Mouse (Mus musculus) induced T-regulatory cell, adult 2 months (primary cell): ENCODE data around the gene Il27ra.

ENCODE experiments used
- DNase-seq: peaks from one replicate; pipeline ENCODE4 v3.0.0-alpha.2; 2012; ENCODE audit warnings: low read depth

The Il27ra gene

GRCm38 (mm10) chr8:84065457-84066072 is 23.2 kb upstream of the Il27ra start:
- DNase-seq: peak; percentile 63

GRCm38 (mm10) chr8:84065037-84065436 is 22.6 kb upstream of the Il27ra start, which contains the start of gene Gm10643:
Gm10643 (minus strand) TSS chr8:84065137.
- no peak for DNase-seq

- peak; percentile 90 for DNase-seq
Observed at GRCm38 (mm10) chr8:84063861-84064610, 21.6 kb upstream of the Il27ra start.

GRCm38 (mm10) chr8:84060245-84060644 is 17.9 kb upstream of the Il27ra start:
- DNase-seq: no peak

GRCm38 (mm10) chr8:84059226-84059625 is 16.8 kb upstream of the Il27ra start:
- peak; percentile 57 for DNase-seq

GRCm38 (mm10) chr8:84057827-84058226 is 15.4 kb upstream of the Il27ra start:
- DNase-seq: no peak

- DNase-seq: no peak
Observed at GRCm38 (mm10) chr8:84053229-84053628, 10.8 kb upstream of the Il27ra start.

- no peak for DNase-seq
Observed at GRCm38 (mm10) chr8:84052746-84053145, 10.4 kb upstream of the Il27ra start.

GRCm38 (mm10) chr8:84048171-84048570 is 5.8 kb upstream of the Il27ra start:
- no peak for DNase-seq

GRCm38 (mm10) chr8:84046505-84046904 is 4.1 kb upstream of the Il27ra start:
- no peak for DNase-seq

- no peak for DNase-seq
Observed at GRCm38 (mm10) chr8:84044900-84045299, 2.5 kb upstream of the Il27ra start, which contains the start of gene Rln3. Rln3 (minus strand) TSS chr8:84045000.

- DNase-seq: no peak
Observed at GRCm38 (mm10) chr8:84044103-84044502, 1.7 kb upstream of the Il27ra start.

- DNase-seq: no peak
Observed at GRCm38 (mm10) chr8:84042948-84043342, 556 bp upstream of the Il27ra start.

- DNase-seq: peak; percentile 92
Observed at GRCm38 (mm10) chr8:84039050-84039449, 3.3 kb downstream of the Il27ra start.

GRCm38 (mm10) chr8:84038015-84038414 is 4.4 kb downstream of the Il27ra start:
- no peak for DNase-seq

- no peak for DNase-seq
Observed at GRCm38 (mm10) chr8:84032777-84033176, 9.6 kb downstream of the Il27ra start.

- no peak for DNase-seq
Observed at GRCm38 (mm10) chr8:84029272-84029671, 13.1 kb downstream of the Il27ra start.

GRCm38 (mm10) chr8:84027449-84027848 is 14.9 kb downstream of the Il27ra start:
- DNase-seq: peak; percentile 61

- peak; percentile 74 for DNase-seq
Observed at GRCm38 (mm10) chr8:84025863-84026262, 16.5 kb downstream of the Il27ra start.

- peak; percentile 80 for DNase-seq
Observed at GRCm38 (mm10) chr8:84024171-84024570, 18.2 kb downstream of the Il27ra start.

GRCm38 (mm10) chr8:84023631-84024030 is 18.8 kb downstream of the Il27ra start:
- DNase-seq: no peak

GRCm38 (mm10) chr8:84023085-84023484 is 19.3 kb downstream of the Il27ra start:
- no peak for DNase-seq

- no peak for DNase-seq
Observed at GRCm38 (mm10) chr8:84021569-84021968, 20.8 kb downstream of the Il27ra start.
